Mouse (Mus musculus) intestine, embryonic 16.5 days (tissue): ENCODE measurements around the gene Prm1. TPM values are rescaled to one million over a fixed set of nuclear protein-coding genes. Genes with fewer than 3 reads are reported as not detected.
"Not testable (repeated sequence)": the region's sequence is repeated elsewhere in the genome, so short reads cannot be mapped to it uniquely, and the experiment has no call there.

ENCODE experiments used
- ATAC-seq: fragments of 200-750 bp; cut with Nextera tagmentation; 2 replicates; pipeline ENCODE4 v1.8.0; 2017; ENCODE audit warnings: moderate TSS enrichment, moderate library complexity
- H3K27ac ChIP-seq: fragments of 300-500 bp; sonication (generic); 2 replicates; pipeline ENCODE4 v1.5.1; 2014; ENCODE audit warnings: mild to moderate bottlenecking, low read length
- H3K27me3 ChIP-seq: fragments of 300-500 bp; sonication (generic); replicated peaks from 2 replicates; pipeline ENCODE4 v1.6.1; 2014; ENCODE audit warnings: low read length, control low read depth, mixed read lengths; ENCODE audit not compliant: control insufficient read depth, insufficient read depth
- H3K36me3 ChIP-seq: fragments of 300-500 bp; sonication (generic); 2 replicates; pipeline ENCODE4 v1.6.1; 2014; ENCODE audit warnings: low read length, control low read depth; ENCODE audit not compliant: control insufficient read depth, insufficient read depth
- H3K4me1 ChIP-seq: fragments of 300-500 bp; sonication (generic); 2 replicates; pipeline ENCODE4 v1.6.1; 2014; ENCODE audit warnings: low read length, control low read depth, mixed read lengths; ENCODE audit not compliant: control insufficient read depth, insufficient read depth
- H3K4me2 ChIP-seq: fragments of 300-500 bp; sonication (generic); 2 replicates; pipeline ENCODE4 v1.6.1; 2014; ENCODE audit warnings: low read depth, low read length, control low read depth
- H3K4me3 ChIP-seq: fragments of 300-500 bp; sonication (generic); 2 replicates; pipeline ENCODE4 v1.5.1; 2014; ENCODE audit warnings: mild to moderate bottlenecking, low read length
- H3K9ac ChIP-seq: fragments of 300-500 bp; sonication (generic); 2 replicates; pipeline ENCODE4 v1.6.1; 2014; ENCODE audit warnings: low read depth, low read length
- H3K9me3 ChIP-seq: fragments of 300-500 bp; sonication (generic); 2 replicates; pipeline ENCODE4 v1.6.1; 2016; ENCODE audit warnings: low read length, control low read depth; ENCODE audit not compliant: control insufficient read depth
- WGBS: fragments of 180-500 bp; shearing (Covaris S2); extraction: QIAGEN DNeasy Blood & Tissue Kit; methylation state at CpG from one replicate; pipeline ENCODE4 v1.1.7; 2014; 5-methylcytosine and 5-hydroxymethylcytosine counted together
- polyA plus RNA-seq: library from polyadenylated mRNA; unstranded; fragments of >200 nt; fragmentation: Nextera tagmentation; extraction: Ambion mirVana; gene quantifications from 2 replicates; pipeline ENCODE4 v1.2.1, GENCODE M21; 2015

The Prm1 gene
- 0.44 TPM in 1 of 2 replicates, not detected in the other for polyA plus RNA-seq

GRCm38 (mm10) chr16:10805789-10806527 is at the start of gene Prm1:
Gene Prm1 (minus strand): TSS chr16:10805839.
- Histone ChIP-seq H3K4me1 (no peaks in the 10 kb centered on the region), H3K4me2 (no peak within 1 kb of the TSS), H3K27ac (no peak within 1 kb of the TSS), H3K36me3 (no peaks in the 10 kb centered on the region), H3K27me3 (no peaks in the 10 kb centered on the region), H3K9ac (no peak within 1 kb of the TSS), H3K4me3 (no peak within 1 kb of the TSS), H3K9me3 (no peaks in the 10 kb centered on the region)
- no peak for ATAC-seq
- 85% methylated on average over 10 of the region's 10 CpGs for WGBS

GRCm38 (mm10) chr16:10852216-10852615 is 46.6 kb upstream of the Prm1 start:
- not testable (repeated sequence) for H3K9ac ChIP-seq, H3K27ac ChIP-seq, H3K36me3 ChIP-seq, H3K27me3 ChIP-seq, H3K9me3 ChIP-seq, H3K4me2 ChIP-seq, ATAC-seq, H3K4me3 ChIP-seq
- 94% methylated on average over 10 of the region's 10 CpGs for WGBS
- H3K4me1 ChIP-seq: peaks cover 14% of the 10 kb centered on the region

GRCm38 (mm10) chr16:10850905-10851304 is 45.3 kb upstream of the Prm1 start:
- Histone ChIP-seq H3K27ac (no peak overlapping the region; the same call in 1 of the 2 replicates), H3K4me3 (no peak overlapping the region), H3K36me3 (no peaks in the 10 kb centered on the region), H3K4me2 (no peak overlapping the region), H3K4me1 (peaks cover 14% of the 10 kb centered on the region), H3K9me3 (no peaks in the 10 kb centered on the region), H3K27me3 (no peaks in the 10 kb centered on the region), H3K9ac (no peak overlapping the region)
- WGBS: 72% methylated on average over 4 of the region's 4 CpGs
- ATAC-seq: no peak

GRCm38 (mm10) chr16:10849965-10850861 is 44.6 kb upstream of the Prm1 start:
- H3K4me2 ChIP-seq: no peak overlapping the region
- peaks cover 14% of the 10 kb centered on the region for H3K4me1 ChIP-seq
- 53% methylated on average over 12 of the region's 12 CpGs for WGBS
- H3K4me3 ChIP-seq: no peak overlapping the region
- no peak overlapping the region for H3K9ac ChIP-seq
- H3K27ac ChIP-seq: peak overlapping the region; percentile 37
- H3K9me3 ChIP-seq: no peaks in the 10 kb centered on the region
- H3K27me3 ChIP-seq: no peaks in the 10 kb centered on the region
- ATAC-seq: peak; percentile 47
- H3K36me3 ChIP-seq: no peaks in the 10 kb centered on the region

- H3K4me2 ChIP-seq: no peak overlapping the region
- H3K36me3 ChIP-seq: no peaks in the 10 kb centered on the region
- H3K9ac ChIP-seq: no peak overlapping the region
- no peaks in the 10 kb centered on the region for H3K27me3 ChIP-seq
- H3K4me1 ChIP-seq: peaks cover 21% of the 10 kb centered on the region
- ATAC-seq: peak; percentile 64
- no peaks in the 10 kb centered on the region for H3K9me3 ChIP-seq
- 58% methylated on average over 4 of the region's 4 CpGs for WGBS
- H3K27ac ChIP-seq: no peak overlapping the region
- H3K4me3 ChIP-seq: no peak overlapping the region
Measured at GRCm38 (mm10) chr16:10846503-10846902, 40.9 kb upstream of the Prm1 start.

- ATAC-seq: no peak
- WGBS: 81% methylated on average over 6 of the region's 6 CpGs
- no peak overlapping the region for H3K9ac ChIP-seq
- no peak overlapping the region for H3K27ac ChIP-seq
- no peak overlapping the region for H3K4me2 ChIP-seq
- no peaks in the 10 kb centered on the region for H3K36me3 ChIP-seq
- H3K9me3 ChIP-seq: no peaks in the 10 kb centered on the region
- H3K4me1 ChIP-seq: peaks cover 20% of the 10 kb centered on the region
- H3K4me3 ChIP-seq: no peak overlapping the region
- no peaks in the 10 kb centered on the region for H3K27me3 ChIP-seq
Measured at GRCm38 (mm10) chr16:10845952-10846351, 40.3 kb upstream of the Prm1 start.

GRCm38 (mm10) chr16:10844319-10844670 is 38.7 kb upstream of the Prm1 start:
- H3K4me2 ChIP-seq: no peak overlapping the region; the same call in 1 of the 2 replicates
- H3K36me3 ChIP-seq: no peaks in the 10 kb centered on the region
- H3K4me3 ChIP-seq: no peak overlapping the region
- H3K27me3 ChIP-seq: no peaks in the 10 kb centered on the region
- H3K9me3 ChIP-seq: no peaks in the 10 kb centered on the region
- H3K9ac ChIP-seq: no peak overlapping the region
- 0 out of 2 replicates have a peak overlapping the region, but pooled peaks have one; percentile 21 for H3K27ac ChIP-seq
- peaks cover 7% of the 10 kb centered on the region for H3K4me1 ChIP-seq
- WGBS: 51% methylated on average over 6 of the region's 6 CpGs
- ATAC-seq: no peak

- H3K9me3 ChIP-seq: no peaks in the 10 kb centered on the region
- peak overlapping the region; percentile 36; the same call in 1 of the 2 replicates for H3K9ac ChIP-seq
- WGBS: 21% methylated on average over 18 of the region's 18 CpGs
- no peaks in the 10 kb centered on the region for H3K27me3 ChIP-seq
- 0 out of 2 replicates have a peak overlapping the region, but pooled peaks have one; percentile 13 for H3K4me3 ChIP-seq
- peak overlapping the region; percentile 41 for H3K4me2 ChIP-seq
- H3K36me3 ChIP-seq: no peaks in the 10 kb centered on the region
- 0 out of 2 replicates have a peak, but pooled peaks have one; percentile 10 for ATAC-seq
- H3K4me1 ChIP-seq: peaks cover 11% of the 10 kb centered on the region
- H3K27ac ChIP-seq: no peak overlapping the region
Measured at GRCm38 (mm10) chr16:10843486-10844318, 38.1 kb upstream of the Prm1 start.
